Mouse (Mus musculus) stomach, postnatal 0 days (tissue): ENCODE measurements at regions not wholly inside any gene's neighbourhood (a gene's known extent, or its start where the extent isn't known, plus 50 kb on each side); places are given as distances from the start of the nearest gene placed in this dataset.

ENCODE experiments used
- ATAC-seq: fragments of 200-750 bp; cut with Nextera tagmentation; 2 replicates; pipeline ENCODE4 v1.8.0; 2017; ENCODE audit not compliant: low FRiP score, low TSS enrichment
- DNase-seq: peaks from one replicate; pipeline ENCODE4 v3.0.0-alpha.2; 2016; ENCODE audit warnings: low spot score
- H3K27ac ChIP-seq: fragments of 300-500 bp; sonication (generic); replicated peaks from 2 replicates; pipeline ENCODE4 v1.5.1; 2014; ENCODE audit warnings: mild to moderate bottlenecking, control low read depth
- H3K27me3 ChIP-seq: fragments of 300-500 bp; sonication (generic); 2 replicates; pipeline ENCODE4 v1.6.1; 2014; ENCODE audit warnings: low read length; ENCODE audit not compliant: control insufficient read depth, insufficient read depth
- H3K36me3 ChIP-seq: fragments of 300-500 bp; sonication (generic); 2 replicates; pipeline ENCODE4 v1.6.1; 2014; ENCODE audit warnings: low read length, mixed read lengths; ENCODE audit not compliant: control insufficient read depth, insufficient read depth
- H3K4me1 ChIP-seq: fragments of 300-500 bp; sonication (generic); replicated peaks from 2 replicates; pipeline ENCODE4 v1.6.1; 2014; ENCODE audit warnings: antibody characterized with exemption; ENCODE audit not compliant: control insufficient read depth, insufficient read depth
- H3K4me2 ChIP-seq: fragments of 300-500 bp; sonication (generic); replicated peaks from 2 replicates; pipeline ENCODE4 v1.6.1; 2014; ENCODE audit warnings: low read depth, mild to moderate bottlenecking, control low read depth, moderate library complexity
- H3K4me3 ChIP-seq: fragments of 300-500 bp; sonication (generic); 2 replicates; pipeline ENCODE4 v1.5.1; 2014; ENCODE audit warnings: low read depth, low read length, control low read depth
- H3K9ac ChIP-seq: fragments of 300-500 bp; sonication (generic); 2 replicates; pipeline ENCODE4 v1.6.1; 2014; ENCODE audit warnings: mild to moderate bottlenecking, low read length, control low read depth, mixed read lengths
- H3K9me3 ChIP-seq: fragments of 300-500 bp; sonication (generic); 2 replicates; pipeline ENCODE4 v1.6.1; 2016; ENCODE audit warnings: low read length; ENCODE audit not compliant: control insufficient read depth
- CTCF ChIP-seq: IDR thresholded peaks from 2 replicates; pipeline ENCODE4 v1.5.1; 2016; ENCODE audit warnings: antibody characterized with exemption, low read depth, mild to moderate bottlenecking, moderate library complexity
- EP300 ChIP-seq: optimal IDR thresholded peaks from 2 replicates; pipeline ENCODE3; 2016; ENCODE audit warnings: antibody characterized with exemption
- WGBS: fragments of 180-500 bp; shearing (Covaris S2); extraction: QIAGEN DNeasy Blood & Tissue Kit; methylation state at CpG from one replicate; pipeline ENCODE4 v1.1.7; 2014; 5-methylcytosine and 5-hydroxymethylcytosine counted together

- H3K27me3 ChIP-seq = no peaks in the 10 kb centered on the region
- H3K9ac ChIP-seq = no peak overlapping the region
- no peaks in the 10 kb centered on the region for H3K9me3 ChIP-seq
- H3K4me2 ChIP-seq = no peak overlapping the region
- DNase-seq (no peak), ATAC-seq (peak; percentile 22; the same call in 1 of the 2 replicates)
- 84% methylated on average over 9 of the region's 9 CpGs for WGBS
- H3K27ac ChIP-seq = peak overlapping the region; percentile 61; the same call in 1 of the 2 replicates
- peaks cover 4% of the 10 kb centered on the region; the same call in 1 of the 2 replicates for H3K4me1 ChIP-seq
- H3K4me3 ChIP-seq = no peak overlapping the region
- no peaks in the 10 kb centered on the region for H3K36me3 ChIP-seq
- TF ChIP-seq EP300 = no peak
- no peak for TF ChIP-seq CTCF
Observed at GRCm38 (mm10) chr2:144176508-144177170, 93.8 kb upstream of the Mgme1 start.

DNA sequence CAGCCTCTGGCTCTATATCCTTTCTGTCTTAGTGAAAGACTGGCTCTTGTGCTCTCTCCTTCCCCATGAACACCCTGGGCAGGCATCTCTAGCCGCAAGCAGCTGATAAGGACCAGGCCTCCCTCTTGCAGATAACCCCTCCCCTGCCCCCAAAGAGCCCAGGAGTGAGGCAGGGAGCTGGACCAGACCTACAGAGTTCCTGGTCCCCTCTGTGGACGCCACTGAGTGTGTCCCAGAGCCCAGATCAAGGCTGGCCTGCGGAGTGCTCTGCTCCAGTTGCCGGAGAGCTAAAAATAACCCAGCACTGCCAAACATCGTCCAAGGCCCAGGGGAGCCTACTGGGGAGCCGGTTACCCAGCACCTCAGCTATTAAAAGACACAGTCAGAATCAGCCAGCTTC, 93.2 kb upstream of the Mgme1 start:
- DNase-seq (no peak), ATAC-seq (no peak)
- H3K9ac ChIP-seq = no peak overlapping the region
- no peak overlapping the region for H3K4me3 ChIP-seq
- H3K9me3 ChIP-seq = no peaks in the 10 kb centered on the region
- H3K4me1 ChIP-seq = peaks cover 4% of the 10 kb centered on the region; the same call in 1 of the 2 replicates
- peak overlapping the region; percentile 61 for H3K27ac ChIP-seq
- H3K27me3 ChIP-seq = no peaks in the 10 kb centered on the region
- H3K36me3 ChIP-seq = no peaks in the 10 kb centered on the region
- TF ChIP-seq EP300 = no peak
- TF ChIP-seq CTCF = no peak
- 23% methylated on average over 6 of the region's 6 CpGs for WGBS
- H3K4me2 ChIP-seq = no peak overlapping the region

DNA sequence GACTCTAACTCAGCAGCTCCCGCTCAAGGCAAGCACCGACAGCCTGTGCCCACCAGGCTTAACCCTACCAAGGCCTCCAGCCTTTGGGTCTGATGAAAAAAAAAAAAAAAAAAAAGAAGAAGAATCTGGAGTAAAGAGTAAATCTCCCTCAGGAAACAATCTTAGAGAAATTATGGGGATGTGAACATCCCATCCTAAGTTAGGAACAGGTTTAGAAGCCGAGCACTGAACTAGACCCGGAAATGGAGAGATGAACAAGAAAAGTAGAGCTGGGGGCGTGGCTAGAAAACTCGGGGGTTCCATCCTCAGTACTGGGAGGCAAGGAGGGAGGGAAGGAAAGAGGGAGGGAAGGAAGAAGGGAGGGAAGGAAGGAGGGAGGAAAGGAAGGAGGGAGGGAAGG, 92.5 kb upstream of the Mgme1 start:
- WGBS = 63% methylated on average over 6 of the region's 6 CpGs
- no peak for DNase-seq
- no peak for ATAC-seq
- no peak overlapping the region for H3K4me2 ChIP-seq
- H3K27me3 ChIP-seq = no peaks in the 10 kb centered on the region
- peaks cover 4% of the 10 kb centered on the region; the same call in 1 of the 2 replicates for H3K4me1 ChIP-seq
- H3K36me3 ChIP-seq = no peaks in the 10 kb centered on the region
- H3K27ac ChIP-seq = no peak overlapping the region
- H3K4me3 ChIP-seq = no peak overlapping the region
- TF ChIP-seq EP300 (no peak), CTCF (no peak)
- no peak overlapping the region for H3K9ac ChIP-seq
- H3K9me3 ChIP-seq = no peaks in the 10 kb centered on the region

- WGBS = 39% methylated on average over 5 of the region's 5 CpGs
- ATAC-seq = peak; percentile 91
- H3K27ac ChIP-seq = peak overlapping the region; percentile 71
Observed at GRCm38 (mm10) chr2:144182108-144182507, 88.4 kb upstream of the Mgme1 start.

GRCm38 (mm10) chr2:144182542-144182941, 87.9 kb upstream of the Mgme1 start:
- TF ChIP-seq CTCF (no peak), EP300 (no peak)
- H3K4me2 ChIP-seq = no peak overlapping the region
- no peaks in the 10 kb centered on the region for H3K9me3 ChIP-seq
- peak overlapping the region; percentile 71 for H3K27ac ChIP-seq
- H3K36me3 ChIP-seq = no peaks in the 10 kb centered on the region
- no peak overlapping the region for H3K4me3 ChIP-seq
- no peak overlapping the region for H3K9ac ChIP-seq
- H3K4me1 ChIP-seq = no peaks in the 10 kb centered on the region; the same call in 1 of the 2 replicates
- no peaks in the 10 kb centered on the region for H3K27me3 ChIP-seq
- 61% methylated on average over 7 of the region's 7 CpGs for WGBS
- ATAC-seq (no peak; the same call in 1 of the 2 replicates), DNase-seq (no peak)

More at GRCm38 (mm10) chr2:144182108-144182507, 88.4 kb upstream of the Mgme1 start:
- no peak overlapping the region for H3K4me3 ChIP-seq
- peaks cover 4% of the 10 kb centered on the region; the same call in 1 of the 2 replicates for H3K4me1 ChIP-seq
- no peak overlapping the region for H3K9ac ChIP-seq
- H3K27me3 ChIP-seq = no peaks in the 10 kb centered on the region
- H3K9me3 ChIP-seq = no peaks in the 10 kb centered on the region
- TF ChIP-seq EP300 = no peak
- no peak for TF ChIP-seq CTCF
- no peak overlapping the region for H3K4me2 ChIP-seq
- no peaks in the 10 kb centered on the region for H3K36me3 ChIP-seq
- peak; percentile 68 for DNase-seq

DNA sequence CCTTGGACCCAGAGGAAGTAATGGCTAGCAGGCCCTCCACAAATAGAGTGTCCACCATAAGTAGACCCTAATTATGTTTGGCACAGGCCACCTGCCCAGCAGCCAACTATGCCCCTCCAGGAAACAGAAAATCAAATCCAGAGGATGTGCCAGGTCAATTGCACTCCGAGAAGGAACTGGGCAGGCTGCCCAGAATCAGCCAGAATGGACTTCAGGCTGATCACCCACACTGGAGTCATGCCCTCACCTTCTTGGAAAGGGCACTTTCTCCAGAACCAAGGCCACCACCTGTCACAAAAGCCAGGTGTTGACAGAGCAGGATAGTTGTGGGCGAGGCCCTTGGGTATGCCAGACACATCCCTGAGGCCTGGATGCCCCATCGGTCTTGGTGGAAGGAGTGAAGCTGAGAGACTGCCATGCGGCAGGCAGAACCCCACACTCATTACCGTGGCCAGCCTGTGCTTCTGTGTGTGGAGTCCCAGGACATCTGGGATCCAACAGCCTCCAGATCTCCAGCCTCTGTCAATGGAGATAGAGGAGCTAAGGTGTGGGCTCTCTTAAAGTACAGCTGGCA, 87.0 kb upstream of the Mgme1 start:
- Histone ChIP-seq H3K4me3 (no peak overlapping the region), H3K27me3 (no peaks in the 10 kb centered on the region), H3K27ac (peak overlapping the region; percentile 35; the same call in 1 of the 2 replicates), H3K36me3 (no peaks in the 10 kb centered on the region), H3K9me3 (no peaks in the 10 kb centered on the region), H3K9ac (no peak overlapping the region), H3K4me1 (no peaks in the 10 kb centered on the region), H3K4me2 (no peak overlapping the region)
- TF ChIP-seq EP300 = no peak
- TF ChIP-seq CTCF = no peak
- ATAC-seq (peak; percentile 32), DNase-seq (peak; percentile 78)
- 57% methylated on average over 5 of the region's 5 CpGs for WGBS
